Mouse (Mus musculus) MEL-GATA-1-ER (cell line): ENCODE data around the gene Fbxo36.

Experiments used
- DNase-seq: peaks from one replicate; pipeline ENCODE4 v3.0.0-alpha.2; 2012; ENCODE audit warnings: low read depth; ENCODE audit errors: extremely low read depth

The Fbxo36 gene

DNA sequence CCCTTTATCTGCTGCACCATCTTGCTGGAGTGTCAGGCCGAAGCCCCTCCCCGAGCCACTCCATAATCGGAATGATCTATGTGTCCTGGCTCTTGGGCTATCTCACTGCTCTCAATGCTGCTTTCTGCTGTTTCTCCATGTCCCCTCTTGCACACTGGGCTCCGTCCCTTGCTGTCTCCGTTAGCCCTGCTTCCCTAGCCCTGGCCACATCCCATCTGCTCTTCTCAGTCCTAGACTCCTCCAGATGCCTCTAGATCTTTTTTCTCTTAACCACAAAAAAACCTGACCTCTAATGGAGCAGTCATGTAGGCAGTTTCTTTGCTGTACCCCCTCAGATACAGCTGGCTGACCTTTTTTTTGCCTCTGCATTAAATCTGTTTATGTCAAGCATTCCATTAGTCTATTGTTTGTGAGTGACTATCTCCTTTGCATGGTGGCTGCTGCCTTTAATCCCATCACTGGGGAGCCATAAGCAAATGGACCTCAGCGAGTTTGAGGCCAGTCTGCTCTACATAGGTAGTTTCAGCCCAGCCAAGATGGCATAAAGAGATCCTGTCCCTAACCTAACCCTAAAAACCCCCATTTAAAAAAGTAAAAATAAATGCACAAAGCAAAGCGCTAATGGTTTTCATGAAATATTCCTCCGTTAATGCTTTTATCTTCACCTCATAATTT lies 49.8 kb downstream of the Fbxo36 start:
- no peak for DNase-seq

DNA sequence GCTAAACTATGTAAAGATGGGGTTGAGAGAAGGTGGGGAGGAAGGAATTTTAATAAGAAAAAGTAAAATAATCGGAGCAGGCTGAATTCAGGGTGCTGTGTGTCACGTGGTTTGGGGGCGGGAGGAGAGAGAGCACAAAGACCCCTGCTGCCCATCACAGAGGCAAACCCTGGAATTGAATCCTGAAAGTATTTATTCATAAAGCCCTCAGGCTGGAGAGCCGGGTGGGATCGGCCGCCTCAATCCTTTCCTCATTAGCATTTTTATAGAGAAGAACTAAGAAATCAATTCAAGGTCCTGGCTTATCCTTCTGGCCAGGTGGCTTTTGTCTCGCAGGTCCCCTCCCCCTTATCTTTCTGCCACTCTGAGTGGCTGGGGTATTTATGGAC lies 50.4 kb downstream of the Fbxo36 start:
- no peak for DNase-seq

DNA sequence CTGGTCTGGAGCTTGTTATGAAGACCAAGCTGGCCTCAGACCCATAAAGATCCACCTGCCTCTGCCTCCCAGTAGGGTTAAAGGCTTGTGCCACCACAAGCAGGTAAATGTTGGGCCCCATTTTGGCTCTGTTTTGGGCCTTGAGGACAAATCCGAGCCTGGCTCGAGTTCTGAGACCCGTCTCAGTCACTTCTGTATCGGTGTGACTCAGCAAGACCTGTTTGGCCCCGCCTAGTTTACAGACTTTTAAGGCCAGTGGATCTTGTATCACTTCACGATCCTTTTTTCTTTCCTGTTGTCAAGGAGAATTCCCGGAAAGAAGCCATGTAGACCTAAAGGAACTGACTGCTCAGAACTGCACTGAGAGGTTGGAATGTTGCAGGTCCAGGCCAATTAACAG lies 50.9 kb downstream of the Fbxo36 start:
- no peak for DNase-seq

DNA sequence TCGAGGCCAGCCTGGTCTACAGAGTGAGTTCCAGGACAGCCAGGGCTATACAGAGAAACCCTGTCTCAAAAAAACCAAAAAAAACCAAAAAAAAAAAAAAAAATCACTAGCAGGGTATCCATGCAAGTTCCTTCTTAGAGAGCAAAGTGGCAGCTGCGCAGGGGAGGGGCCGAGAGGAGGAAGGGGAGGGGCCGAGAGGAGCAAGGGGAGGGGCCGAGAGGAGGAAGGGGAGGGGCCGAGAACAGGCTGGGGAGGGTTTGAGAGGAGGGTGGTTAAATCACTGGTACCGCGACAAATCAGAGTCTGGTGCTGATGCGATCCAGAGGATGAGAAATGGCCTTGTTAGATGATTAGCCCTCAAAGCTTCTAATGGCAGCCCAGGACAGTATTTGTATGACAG lies 52.1 kb downstream of the Fbxo36 start:
- no peak for DNase-seq

DNA sequence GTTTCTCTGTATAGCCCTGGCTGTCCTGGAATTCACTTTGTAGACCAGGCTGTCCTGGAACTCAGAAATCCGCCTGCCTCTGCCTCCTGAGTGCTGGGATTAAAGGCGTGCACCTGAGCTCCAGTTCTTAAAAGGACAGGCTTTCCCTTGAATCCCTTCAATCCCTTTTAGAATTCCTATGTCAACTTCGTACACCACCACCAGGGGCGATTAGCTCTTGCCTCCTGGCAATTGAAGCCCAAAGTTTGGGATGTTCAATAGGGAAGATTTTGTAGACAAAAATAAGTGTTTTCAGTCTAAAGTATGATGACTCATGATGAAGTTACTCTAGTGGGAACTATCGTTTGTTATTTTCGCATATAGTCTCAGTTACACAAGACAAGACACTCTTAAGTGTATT lies 57.7 kb downstream of the Fbxo36 start:
- DNase-seq = no peak

DNA sequence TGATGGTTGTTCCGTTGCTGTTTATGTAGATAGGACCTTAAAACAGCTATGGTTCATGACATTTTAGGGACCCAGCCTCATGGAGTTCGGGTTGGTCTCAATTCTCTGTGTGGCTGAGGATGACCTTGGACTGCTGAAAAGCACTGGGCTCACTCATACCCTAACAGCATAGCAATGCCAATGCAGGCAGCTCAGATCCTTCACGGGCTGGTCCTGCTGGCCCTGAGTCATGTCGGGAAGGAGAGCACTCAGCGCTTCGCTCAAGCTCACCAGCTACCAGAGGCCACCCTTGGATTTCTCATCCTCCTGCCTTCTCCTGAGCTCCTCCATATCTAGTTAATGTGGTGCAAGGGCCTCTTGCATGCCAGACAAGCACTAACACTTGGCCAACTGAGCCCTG lies 59.5 kb downstream of the Fbxo36 start:
- DNase-seq = no peak

DNA sequence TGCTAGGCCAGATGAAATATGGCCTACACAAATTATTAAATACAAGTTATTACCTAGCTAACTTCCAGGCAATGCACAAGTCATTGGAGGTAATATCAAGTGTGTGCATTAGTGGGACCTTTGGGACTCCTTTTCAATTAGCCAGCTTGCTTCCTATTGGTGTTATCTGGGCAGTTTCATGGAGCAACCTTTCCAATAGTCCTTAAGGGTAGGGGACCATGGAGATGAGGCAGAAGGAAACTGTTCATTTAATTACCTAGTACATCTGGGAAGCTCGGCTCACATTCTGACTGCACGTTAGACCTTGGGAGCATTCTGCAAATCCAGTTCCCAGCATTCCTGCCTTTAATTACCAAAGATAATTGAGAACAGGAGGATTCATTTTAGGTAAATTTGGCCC lies 64.8 kb downstream of the Fbxo36 start:
- no peak for DNase-seq

DNA sequence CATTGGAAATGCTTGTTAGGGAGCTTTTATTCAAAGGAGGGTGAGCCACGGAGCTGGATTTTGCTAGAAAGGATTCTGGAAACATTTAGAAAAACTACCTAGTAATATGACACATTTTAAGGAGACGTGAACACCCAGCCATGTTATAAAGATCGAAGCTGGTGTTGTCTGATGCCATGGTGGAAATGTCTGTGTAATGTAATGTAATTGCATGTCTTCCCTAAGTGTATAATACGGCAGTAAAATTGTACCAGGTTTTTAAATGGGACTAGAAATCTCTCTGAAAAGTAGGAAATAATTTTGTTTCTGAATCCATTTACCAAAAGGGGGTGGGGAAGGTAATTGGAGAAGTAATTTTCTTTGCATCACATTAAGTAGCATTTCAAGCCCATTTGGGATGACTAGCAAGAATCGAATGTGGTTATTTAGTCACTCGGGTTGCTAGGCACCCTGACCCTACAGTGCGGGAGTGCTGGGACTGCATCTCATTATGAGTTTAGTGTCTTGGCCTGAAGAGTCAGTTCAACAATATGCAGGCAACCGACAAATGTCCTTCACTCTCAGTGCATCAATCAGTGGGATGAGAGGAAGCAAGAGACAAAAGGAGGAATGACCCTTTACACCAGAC lies 70.7 kb downstream of the Fbxo36 start:
- DNase-seq = no peak

DNA sequence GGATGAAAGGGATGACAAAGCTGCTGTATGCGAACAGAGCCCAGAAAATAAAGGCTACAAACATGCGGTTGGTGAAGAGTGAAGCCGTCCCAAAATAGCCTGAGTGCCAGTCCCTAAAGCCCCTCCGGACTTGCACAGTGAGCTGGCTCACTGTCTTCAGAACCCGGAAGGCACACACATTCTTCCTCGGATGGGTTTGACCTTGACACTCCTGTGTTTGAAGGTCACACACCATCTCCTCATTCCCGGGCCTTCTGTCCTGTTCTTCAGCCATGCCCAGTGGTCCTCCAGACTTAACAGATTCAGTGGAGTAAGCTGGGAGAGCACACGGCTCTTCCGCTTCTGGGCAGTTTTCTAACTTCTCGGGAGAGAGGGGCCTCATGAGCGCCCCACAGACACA lies 72.9 kb downstream of the Fbxo36 start:
- DNase-seq = no peak

DNA sequence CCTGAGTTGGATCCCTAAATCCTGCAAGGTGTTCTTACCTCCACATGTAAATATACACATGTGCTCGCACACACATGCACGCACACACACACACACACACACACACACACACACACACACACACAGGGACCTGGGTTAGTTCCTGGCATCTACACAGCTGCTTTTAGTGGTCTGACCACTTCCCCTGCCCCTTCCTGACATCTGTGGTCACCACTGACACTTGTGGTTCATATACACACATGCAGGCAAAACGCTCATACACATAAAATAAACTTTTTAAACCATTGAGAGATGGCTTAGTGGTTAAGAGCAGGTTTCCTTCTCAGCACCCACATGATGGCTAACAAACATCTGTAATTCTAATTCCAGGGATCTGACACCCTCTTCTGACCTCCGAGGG lies 75.4 kb downstream of the Fbxo36 start:
- no peak for DNase-seq

DNA sequence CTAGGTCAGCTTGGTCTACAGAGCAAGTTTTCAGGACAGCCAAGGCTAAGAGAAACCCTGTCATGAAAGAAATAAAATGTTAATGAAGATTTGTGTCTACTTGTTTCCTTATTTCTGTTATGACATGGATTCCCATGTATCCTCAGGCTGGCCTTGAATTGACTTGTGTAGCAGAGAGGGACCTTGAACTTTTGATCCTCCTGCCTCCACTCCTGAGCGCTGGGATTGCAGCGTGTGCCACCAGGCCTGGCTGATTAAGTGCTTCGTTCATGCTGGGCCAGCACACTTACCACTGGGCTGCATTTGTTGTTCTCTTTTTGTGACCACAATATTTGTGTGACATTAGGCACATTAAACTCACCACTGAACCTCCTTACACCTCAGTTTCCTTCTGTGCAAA lies 79.2 kb downstream of the Fbxo36 start:
- DNase-seq = no peak

DNA sequence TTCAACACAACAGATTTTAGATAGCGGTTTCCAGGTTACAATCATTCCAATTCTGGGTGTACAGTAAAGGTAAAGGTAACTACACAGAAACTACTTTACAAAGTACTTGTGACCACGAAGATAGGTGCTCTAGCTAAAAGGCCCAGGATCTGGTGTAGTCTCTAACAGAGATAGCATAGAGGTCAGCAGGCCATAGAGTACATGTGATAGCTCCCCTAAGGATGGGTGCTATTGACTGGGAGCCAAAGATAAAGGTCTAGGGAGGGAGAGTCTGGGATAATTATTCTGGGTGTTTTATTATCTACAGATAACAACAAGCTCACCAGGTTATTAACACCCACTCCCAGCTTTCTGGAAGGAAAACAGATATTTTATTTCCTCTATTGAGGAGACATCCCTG lies 83.8 kb downstream of the Fbxo36 start:
- no peak for DNase-seq

DNA sequence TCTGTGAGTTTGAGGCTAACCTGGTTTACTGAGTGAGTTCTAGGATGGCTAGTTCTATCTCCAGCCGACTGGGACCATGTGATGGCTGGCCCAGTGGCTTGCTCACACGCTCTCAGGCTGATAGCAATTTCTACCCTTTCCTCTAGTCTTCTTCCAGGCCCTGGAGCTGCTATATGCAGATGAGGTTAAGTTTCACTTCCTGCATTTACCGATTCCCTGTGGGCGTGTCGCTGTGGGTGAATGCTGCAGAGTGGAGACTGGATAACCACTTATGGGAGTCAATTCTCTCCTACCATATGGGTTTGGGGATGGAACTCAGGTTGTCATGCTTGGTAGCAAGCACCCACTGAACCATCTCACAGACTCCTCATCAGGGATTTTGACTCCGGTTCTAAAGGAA lies 84.5 kb downstream of the Fbxo36 start:
- DNase-seq = no peak

DNA sequence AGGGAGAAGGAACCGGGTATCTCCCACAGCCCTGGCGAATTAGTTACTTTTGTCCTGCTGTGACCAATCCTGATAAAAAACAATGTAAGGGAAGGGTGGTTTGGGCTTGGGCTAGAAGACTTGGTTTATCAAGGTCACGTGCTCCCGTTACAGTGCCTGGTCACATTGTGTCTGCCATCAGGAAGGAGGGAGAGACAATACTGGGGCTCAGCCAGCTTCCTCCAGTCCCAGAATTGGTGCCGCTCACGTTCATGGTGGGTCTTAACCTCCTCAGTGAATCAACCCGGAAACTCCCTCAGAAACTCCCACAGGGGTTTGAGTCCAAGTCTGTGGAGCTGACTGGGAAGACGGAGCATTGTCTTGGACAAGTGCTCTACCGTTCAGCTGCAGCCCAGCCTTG lies 86.0 kb downstream of the Fbxo36 start:
- DNase-seq = no peak

DNA sequence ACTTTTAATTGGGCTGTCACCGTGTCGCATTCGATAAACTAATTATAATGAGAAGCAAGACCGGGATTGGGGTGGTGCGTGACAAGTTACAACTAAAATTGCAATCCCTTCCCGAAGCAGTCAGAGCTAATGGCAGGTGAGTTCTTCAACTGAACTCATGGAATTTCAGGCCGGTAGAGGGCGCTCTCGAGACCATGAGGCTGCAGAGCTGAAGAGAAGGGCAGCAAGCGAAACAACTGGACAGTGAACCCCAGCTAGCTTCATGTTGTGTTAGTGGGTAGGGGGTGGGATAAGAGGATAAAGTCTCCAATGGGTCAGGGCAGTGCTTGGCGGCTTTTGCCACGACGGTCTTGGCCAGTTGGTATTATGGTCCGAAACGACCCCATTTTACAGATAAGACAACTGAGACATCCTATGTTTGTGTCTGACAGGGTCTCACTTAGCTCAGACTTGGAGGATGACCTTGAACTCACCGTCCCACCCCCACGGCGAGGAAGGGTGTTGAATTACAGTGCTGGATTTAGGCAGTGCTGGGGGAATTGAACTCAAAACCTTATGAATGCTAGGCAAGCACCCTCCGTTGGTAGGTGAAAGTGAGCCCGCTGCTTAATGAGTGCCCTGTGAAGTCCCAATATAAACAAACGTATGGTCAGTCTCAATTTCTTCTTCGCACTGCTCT lies 94.0 kb downstream of the Fbxo36 start:
- no peak for DNase-seq

DNA sequence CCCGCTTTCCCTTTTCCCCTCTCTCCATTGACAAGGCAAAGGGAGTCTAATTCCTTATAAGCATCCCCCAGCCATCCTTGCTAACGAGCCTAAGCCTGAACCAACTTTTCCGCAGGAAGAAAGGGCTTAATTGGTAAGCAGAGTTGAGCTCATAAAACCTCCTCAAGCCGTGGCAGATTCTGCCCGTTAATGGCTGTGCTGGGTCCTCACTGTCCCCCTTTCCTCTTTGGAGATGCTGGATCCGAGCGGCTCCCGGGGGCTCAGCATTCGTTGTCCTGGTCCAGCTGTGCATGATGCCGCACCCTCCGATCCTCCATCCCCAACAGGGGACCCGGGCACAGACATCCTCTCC lies 94.5 kb downstream of the Fbxo36 start:
- DNase-seq = no peak

DNA sequence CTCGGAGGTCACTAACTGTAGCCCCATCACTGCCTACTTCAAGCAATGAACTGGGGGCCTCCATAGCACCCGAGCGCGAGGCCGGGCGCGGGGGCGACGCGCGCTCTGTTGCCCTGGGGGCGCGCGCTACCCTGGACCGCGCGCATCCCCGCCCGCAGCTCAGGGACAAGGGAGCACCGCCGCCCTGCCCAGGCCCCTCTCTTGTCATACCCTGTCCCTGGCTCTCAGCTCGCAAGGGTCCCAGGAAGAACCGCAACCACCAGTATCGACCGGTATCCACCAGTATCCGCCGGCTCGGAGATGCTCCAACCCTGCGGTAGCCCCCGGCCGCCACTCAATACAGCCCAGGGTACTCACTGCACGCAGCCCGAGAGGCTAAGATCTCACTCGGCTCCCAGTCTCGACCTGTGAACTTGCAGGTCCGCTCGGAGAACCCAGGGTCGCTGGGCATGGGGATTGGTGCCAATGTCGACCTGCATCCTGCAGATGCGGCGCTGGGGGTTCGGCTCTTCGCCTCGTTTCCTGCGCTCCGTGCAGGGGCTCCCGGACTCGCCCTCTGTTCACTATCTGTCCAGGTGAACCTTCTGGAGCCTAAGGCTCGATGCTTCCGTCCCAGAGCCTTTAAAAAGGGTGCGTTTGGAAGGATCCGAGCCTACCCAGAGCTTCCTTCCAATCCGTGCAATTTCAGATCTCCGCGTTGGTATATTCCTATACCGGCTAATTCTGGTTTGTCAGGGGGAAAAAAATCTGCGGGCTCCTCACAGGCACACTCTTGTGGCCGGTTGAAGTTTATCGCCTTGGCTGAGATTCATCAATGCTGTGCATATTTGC lies 95.1 kb downstream of the Fbxo36 start, which contains the start of gene Slc16a14:
Gene Slc16a14 (minus strand): TSS at position 632 of the 831 bp plus-strand sequence.
- no peak for DNase-seq

DNA sequence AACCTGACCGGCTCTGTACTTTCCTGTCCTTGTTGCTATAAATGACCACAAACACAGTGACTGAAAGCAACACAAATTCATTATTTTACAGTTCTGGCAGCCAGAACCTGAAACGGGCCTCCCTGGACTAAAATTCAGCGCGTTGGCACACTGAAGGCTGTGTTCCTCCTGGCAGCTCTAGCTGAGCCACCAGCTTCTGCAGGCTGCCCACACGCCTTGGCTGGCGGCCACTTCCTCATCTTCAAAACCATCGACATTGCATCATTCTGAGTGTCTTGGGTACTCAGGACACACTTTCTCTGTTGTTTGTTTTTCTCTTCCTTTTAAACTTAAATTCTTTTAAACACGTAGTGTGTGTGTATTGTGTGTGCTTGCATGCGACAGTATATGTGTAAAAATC lies 96.0 kb downstream of the Fbxo36 start:
- DNase-seq = no peak

DNA sequence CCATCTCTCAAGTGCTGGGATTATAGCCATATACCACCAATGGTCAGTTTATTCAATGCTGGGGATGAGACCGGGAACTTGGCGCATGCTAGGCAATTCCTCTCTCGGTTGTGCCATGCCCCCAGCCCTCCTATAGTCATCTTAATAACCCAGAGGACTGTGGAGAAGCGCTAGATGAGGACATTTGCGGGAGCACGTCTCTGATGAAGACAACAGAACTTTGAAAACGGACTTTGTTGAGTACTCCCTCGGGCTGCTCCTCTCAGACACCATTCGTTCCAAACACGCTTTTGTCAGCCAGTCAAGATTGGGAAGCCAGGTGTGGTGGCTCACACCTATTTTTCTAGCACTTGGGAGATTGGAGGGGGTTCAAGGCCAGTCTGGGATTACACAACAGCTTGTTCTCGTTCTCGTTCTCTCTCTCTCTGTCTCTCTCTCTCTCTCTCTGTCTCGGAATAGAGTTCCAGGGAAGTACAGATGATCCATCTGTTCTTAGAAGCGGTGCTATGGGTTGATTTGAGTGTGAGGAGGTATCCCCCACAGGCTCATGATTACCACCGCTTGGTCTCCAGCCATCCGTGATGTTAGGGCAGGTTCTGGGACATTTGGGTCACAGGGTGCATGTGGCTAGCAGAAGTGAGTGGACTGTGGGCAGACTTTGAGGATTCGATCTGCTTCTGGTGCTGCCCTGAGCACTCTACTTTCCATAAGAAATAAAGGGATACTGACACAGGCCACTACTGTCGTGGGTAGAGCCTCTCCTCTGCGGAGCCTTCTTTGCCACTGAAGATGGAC lies 97.3 kb downstream of the Fbxo36 start:
- DNase-seq = no peak

DNA sequence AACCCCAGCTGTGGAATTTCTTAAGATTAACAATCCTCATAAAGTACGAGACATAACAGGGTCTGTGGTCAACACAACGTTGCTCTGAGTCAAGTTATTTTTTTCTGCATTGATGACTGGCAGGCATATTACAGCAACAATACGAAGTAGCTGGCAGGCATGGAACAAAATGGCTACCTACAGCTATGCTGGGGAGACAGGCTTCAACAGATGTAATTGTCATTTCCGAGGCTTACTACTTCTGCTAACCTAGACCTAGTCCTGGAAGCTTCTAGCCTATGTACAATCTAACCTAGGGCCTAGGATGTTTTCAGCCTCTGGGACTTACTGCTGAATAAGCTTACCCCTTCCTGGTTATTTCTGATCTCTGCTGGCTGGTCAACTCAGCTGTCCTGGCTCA lies 99.8 kb downstream of the Fbxo36 start:
- DNase-seq = no peak

DNA sequence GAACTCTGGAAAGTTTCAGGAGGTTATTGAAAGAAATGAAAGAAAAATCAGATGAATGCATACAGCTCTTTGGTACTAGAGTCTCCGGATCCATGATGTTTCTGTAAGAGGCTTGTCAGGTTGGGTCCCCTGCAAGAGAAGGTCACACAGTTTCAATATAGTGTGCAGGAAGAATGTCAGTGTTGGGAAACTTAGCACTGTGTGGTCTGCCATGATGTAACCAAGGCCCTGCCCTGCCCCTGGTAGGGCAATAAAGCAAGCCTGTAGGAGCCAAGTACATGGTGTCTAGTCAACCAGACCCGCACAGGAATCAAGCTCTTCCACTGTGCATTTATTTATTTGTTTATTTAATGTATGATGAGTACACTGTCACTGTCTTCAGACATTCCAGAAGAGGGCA lies 100.7 kb downstream of the Fbxo36 start:
- DNase-seq = no peak
